ENCODE assay signal across 28 mouse cellular contexts in genomic region chr6:18916471-18916870, GRCm38 (mm10). TPM values are rescaled to one million over a fixed set of nuclear protein-coding genes. Genes with fewer than 3 reads are reported as not detected.
"Had no signal": no experiment of that assay in that cellular context is flagged by ENCODE, and none has a peak within 500 bp of the region (broad histone marks: within the 10 kb centered on the region; RNA-seq: fewer than 3 reads in every experiment).

No protein-coding gene starts in this region.

- H3K9me3 ChIP-seq: heart, embryonic 10.5 days; heart, embryonic 12.5 days; hindbrain, embryonic 10.5 days; hindbrain, embryonic 12.5 days; intestine, embryonic 15.5 days; limb, embryonic 10.5 days; limb, embryonic 12.5 days; liver, embryonic 13.5 days; liver, embryonic 15.5 days had no signal

- H3K27ac ChIP-seq: gastrocnemius, adult 2 months; heart, embryonic 10.5 days; hindbrain, embryonic 10.5 days; hindbrain, embryonic 12.5 days; intestine, embryonic 15.5 days; layer of hippocampus, adult 2 months; left cerebral cortex, adult 2 months; limb, embryonic 10.5 days; limb, embryonic 12.5 days; liver, embryonic 13.5 days; liver, embryonic 15.5 days had no signal

- H3K4me3 ChIP-seq: gastrocnemius, adult 2 months; heart, embryonic 10.5 days; heart, embryonic 12.5 days; hindbrain, embryonic 10.5 days; hindbrain, embryonic 12.5 days; intestine, embryonic 15.5 days; layer of hippocampus, adult 2 months; left cerebral cortex, adult 2 months; limb, embryonic 10.5 days; limb, embryonic 12.5 days; liver, embryonic 13.5 days; liver, embryonic 15.5 days had no signal

- H3K4me2 ChIP-seq: heart, embryonic 12.5 days; hindbrain, embryonic 12.5 days; intestine, embryonic 15.5 days; limb, embryonic 12.5 days; liver, embryonic 11.5 days; liver, embryonic 13.5 days; liver, embryonic 15.5 days had no signal

- H3K36me3 ChIP-seq: heart, embryonic 10.5 days; heart, embryonic 12.5 days; hindbrain, embryonic 10.5 days; hindbrain, embryonic 12.5 days; intestine, embryonic 15.5 days; limb, embryonic 10.5 days; limb, embryonic 12.5 days; liver, embryonic 13.5 days; liver, embryonic 15.5 days had no signal

- H3K9ac ChIP-seq: heart, embryonic 12.5 days; hindbrain, embryonic 12.5 days; intestine, embryonic 15.5 days; limb, embryonic 12.5 days; liver, embryonic 13.5 days; liver, embryonic 15.5 days had no signal

- H3K4me1 ChIP-seq: heart, embryonic 10.5 days; heart, embryonic 12.5 days; hindbrain, embryonic 10.5 days; hindbrain, embryonic 12.5 days; intestine, embryonic 15.5 days; limb, embryonic 10.5 days; limb, embryonic 12.5 days; liver, embryonic 13.5 days; liver, embryonic 15.5 days had no signal

- DNase-seq: gastrocnemius, adult 2 months; gastrocnemius, postnatal 10 days; gastrocnemius, postnatal 25 days; heart, adult 18-20 months; heart, postnatal 10 days; heart, postnatal 4 days; kidney, adult 18-20 months; kidney, adult 8-10 months; kidney, postnatal 10 days; kidney, postnatal 25 days; liver; liver, embryonic 13.5 days had no signal

- H3K27me3 ChIP-seq: heart, embryonic 12.5 days; hindbrain, embryonic 12.5 days; intestine, embryonic 15.5 days; limb, embryonic 12.5 days; liver, embryonic 13.5 days; liver, embryonic 15.5 days had no signal

- ATAC-seq: inflammation-experienced regulatory T-cells, adult 6 months; intestine, embryonic 15.5 days; intestine, postnatal 0 days had no signal

RNA-seq across cellular contexts. Expression of gene Ankrd7, which starts 50.4 kb away (rescaled TPM):
- polyA plus RNA-seq: heart, embryonic 12.5 days; heart, embryonic 16.5 days; hindbrain, embryonic 16.5 days; intestine, postnatal 0 days; kidney, embryonic 14.5 days; liver, embryonic 13.5 days; liver, embryonic 15.5 days had no signal
